Mouse (Mus musculus) spleen, postnatal 4 days (tissue): Measurements from ENCODE around the gene Bst1.
A peak's percentile ranks its signal among the peaks of the same experiment; 100 is the strongest.

Experiments used
- DNase-seq, 2 experiments: peaks; one replicate each; pipeline ENCODE4 v3.0.0; 2022; ENCODE audit warnings: low spot score in 2 of 2

Gene Bst1

DNA sequence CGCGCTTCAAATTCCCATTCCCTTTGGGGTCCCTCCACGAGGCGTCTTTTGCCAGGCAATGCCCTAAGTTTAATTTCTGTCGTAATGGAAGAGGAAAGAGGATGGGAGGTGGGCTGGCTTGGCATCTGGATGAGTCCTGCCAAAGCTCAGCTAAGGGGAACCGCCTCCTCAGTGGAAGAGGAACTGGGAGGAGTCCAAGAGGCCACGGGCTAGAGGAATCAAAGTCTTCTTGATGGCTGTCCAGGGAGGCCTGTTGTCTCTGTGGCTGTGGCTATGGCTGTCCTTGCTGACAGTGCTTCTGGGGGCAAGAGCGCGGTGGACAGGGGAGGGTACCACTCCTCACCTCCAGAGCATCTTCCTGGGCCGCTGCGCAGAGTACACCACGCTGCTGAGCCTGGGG is at the start of gene Bst1:
Gene Bst1, plus strand, starts transcription at position 191 of the 400 bp plus-strand sequence.
- no peak for DNase-seq

DNA sequence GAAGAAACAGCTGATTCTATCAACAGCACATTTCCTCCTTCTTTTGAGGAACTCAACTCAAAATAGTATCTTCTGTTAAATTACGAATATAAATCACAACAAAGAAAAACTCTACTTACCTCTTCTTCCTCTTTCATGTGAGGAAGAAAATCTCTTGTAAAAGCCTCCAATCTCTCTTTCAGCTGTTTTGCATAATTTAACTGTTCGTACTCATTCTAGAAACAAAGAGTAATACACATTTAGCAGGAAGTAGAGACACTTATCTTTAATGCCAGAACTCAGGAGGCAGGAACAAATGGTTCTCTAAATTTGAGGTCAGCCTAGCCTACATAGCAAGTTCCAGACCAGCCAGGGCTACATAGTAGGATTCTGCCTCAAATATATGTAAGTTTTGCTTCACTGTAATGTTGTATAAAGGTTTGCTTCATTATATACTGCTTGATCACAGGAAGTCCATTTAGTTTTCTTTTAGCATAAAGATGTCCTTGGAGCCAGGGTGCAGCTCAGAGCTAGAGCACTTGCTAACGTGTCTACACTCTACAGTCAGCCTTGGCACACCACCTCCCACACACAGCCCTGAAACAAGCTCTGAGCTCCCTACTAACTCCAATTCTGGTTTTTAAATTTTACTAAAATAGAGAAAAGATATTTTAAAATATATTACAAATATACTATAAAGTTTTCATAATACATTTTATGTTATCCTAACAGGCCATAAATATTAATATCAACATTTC is 47.9 kb upstream of the Bst1 start:
- DNase-seq: no peak

DNA sequence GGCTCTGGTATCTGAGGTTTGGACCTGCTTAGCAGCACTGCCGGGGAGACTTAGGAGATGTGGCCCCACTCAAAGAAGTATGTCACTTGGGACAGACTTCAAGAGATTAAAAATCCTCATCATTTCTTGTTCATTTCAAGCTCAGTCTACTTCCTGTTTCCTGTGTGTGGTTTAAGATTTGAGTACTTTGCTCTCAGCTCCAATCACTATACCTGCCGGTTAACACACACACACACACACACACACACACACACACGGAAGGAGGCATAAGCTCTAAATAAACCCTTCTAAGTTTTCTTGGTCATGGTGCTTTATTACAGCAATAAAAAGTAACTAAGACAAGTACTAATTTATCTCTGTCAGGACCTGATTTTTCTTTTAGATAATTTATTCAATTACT is 47.1 kb upstream of the Bst1 start:
- DNase-seq: no peak

DNA sequence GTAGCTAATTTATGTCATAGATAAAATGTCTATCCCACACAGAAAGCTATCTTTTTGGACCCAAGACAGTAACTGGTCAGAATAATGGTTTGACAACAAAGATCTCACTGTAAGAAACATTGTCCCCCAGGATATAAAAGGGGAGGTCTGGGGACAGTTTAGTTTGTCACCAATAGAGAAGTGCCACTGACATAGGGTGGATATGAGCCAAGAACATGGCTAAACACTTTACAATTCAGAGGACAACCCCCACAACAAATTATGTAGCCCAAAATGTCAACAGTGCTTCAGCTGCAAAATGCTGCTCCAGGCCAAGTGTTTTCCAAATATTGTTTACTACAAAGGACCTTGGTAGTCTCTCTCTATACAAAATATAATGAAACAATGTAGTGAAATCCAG is 42.3 kb upstream of the Bst1 start:
- DNase-seq: no peak

DNA sequence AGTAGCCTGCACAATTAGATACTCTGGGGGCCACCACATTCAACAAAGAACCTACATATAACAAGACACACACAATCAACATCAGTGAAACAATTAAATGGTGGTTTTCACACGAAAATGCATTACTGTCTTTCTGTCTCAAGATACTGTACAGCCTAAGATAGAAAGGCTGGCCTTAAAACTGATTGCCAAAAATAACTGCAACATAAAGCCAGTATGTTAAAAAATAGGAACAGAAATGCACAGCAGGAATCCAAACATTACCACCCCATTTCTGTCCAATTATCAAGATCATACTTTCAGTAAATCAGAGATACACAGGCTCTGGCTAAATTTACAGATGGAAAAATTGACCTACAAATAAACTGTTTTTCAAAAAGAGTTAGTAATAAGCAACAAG is 41.7 kb upstream of the Bst1 start:
- DNase-seq: no peak

DNA sequence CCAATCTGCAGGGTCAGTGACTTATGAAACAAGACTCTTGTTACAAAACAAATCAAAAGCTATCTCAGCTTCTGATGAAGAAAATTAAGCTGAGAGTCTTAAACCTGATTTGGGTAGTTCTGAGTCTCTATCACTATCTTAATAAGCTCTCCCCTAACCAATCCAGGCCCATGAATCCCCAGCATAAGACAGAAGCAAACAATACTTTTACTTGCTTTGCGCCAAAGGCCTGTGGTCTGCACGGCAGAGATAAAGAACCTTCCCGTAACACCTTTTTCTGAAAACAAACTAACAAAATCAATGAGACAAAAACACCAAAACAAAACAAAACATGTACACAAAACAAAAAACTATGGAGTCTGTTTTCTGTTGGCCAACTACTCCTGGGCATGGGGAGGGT is 40.1 kb upstream of the Bst1 start:
- no peak for DNase-seq

DNA sequence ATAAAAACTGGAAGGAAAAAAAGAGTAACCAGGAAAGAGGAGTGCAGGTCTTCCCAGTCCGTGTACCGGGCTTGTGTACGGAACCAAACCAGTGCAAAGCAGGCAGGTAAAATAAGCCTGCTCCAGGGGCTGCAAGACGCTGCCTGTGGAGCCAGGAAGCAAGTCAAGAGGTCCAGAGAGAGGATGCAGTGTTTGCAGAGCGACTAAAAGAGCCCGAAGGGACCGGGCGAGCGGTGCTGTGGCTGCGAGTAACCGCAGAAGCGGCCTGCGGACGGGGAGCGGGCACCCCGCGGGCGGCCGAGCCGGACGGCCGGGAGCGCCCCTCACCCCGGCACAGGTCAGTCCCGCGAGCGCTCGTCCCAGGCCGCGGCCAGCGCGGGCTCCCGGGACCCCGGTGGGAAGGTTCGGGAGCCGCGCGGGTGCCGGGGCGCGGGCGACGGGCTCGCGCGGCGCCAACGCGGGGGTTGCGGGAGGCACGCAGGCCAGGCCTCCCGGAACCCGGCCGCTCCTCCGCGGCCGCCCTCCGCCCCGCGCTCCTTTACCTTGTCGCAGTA is 37.2 kb upstream of the Bst1 start:
- DNase-seq: peak; percentile 34 to 77

DNA sequence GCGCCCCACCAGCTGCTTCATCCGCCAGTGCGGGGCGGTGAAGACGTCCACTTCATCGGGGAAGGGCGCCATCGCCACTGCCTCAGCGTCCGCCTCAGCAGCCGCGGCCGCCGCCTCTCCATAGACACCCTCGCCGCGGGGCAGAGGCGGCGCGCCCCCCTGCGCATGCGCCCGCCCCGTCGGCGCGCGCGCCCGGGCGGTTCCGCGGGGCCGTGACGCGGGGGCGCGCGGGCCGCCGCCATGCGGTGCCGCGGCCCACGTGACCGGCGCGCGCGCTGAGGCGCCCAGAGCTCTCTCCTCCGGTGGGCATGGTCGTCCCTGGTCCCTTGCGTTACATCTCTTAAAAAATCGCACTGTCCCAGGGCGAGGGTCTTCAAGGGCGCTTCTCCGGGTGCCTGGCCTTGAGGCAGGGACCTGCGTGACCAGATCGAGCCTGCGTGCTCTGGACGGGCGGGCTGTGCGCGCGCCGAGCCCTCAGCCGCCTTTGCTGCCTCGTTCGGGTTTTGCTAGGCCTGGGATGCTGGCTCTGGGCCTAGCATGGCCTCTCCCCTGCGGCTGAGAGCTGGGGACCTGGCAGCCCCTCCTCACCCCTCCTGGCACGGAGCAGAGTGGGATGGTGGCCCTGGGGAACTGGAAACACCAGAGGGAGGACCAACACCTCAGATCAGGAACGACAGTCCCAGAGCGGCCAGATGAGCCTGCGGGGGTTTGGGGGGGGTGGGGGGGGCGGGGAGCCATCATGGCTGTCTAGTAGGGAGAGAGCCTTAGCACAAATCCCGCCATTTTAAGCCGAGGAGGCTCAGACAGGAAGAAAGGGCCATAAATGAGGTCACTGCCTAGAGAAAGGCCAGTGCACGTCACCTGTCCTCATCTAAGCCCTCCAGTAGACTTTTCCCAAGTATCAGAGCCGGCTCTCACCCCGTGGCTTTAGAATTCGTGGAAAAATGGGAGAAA is 36.4 kb upstream of the Bst1 start:
- DNase-seq: peak; percentile 76 to 90

DNA sequence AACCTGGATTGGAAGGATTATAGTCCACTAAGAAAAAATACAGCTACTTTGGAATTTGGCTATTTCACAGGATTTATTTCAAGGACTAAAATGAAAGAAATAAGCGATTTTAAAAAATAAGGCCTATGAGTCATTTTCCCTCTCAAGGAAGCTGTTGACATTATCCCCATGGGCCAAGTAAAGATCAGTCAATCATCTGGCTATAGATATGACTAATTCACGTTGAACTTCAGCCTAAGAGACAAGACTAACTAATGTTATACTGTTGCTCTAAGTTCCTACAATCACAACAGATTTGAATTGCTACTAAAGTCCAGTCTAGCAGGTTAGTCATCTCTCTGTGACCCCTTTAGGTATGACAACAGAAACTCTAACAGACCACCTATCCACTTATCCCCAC is 34.7 kb upstream of the Bst1 start:
- no peak for DNase-seq

DNA sequence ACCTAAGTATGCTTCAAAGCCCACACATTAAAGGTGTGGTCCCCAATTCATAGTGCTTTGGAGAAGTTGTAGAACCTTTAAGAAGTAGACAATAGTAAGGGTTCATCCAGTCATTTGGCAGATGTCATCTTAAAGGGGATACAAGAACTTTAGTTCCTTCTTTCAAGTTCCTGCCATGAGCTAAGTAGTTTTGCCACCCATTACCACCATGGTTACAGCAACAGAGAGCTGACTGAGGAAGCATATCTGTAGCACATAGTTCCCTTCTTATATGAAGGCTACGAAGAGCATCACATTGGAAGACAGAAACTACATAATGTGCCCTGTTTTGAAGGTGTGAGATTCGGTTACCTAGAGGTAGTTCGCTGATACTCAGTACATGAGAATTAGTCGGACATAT is 32.1 kb upstream of the Bst1 start:
- no peak for DNase-seq

DNA sequence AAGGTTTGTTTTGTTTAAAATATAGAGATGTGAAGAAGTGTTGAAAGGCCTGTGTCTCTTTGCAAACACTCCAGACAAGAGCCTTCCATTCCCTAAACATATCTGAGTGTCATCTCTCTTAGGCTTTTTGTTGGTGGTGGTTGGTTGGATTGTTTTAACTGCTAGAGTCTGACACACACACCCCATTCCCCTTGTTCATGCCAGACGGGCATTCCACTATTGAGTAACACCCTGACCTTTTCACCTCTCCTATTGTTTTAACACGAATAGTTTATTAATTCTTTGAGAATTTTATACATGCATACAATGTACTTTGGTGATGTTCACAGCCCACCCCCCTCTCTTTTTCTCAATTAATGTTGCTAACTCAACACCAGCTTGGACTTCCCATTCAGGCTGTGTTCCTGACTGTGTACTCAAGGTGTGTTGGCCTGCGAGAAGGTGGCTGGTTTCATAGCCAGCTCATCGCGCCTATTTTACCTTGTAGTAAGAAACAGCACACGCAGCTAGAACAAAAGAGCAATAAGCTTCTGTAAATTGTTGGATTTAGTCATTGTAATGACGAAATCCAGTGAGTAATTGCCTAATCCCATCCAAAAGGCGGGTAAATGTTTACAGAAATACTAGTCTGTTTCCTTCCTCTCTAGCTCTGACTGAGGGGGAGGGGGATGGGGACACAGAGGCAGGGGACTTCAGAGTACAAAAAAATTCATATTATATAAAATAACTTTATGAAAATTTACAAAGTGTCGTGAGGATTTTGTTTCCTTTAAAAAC is 30.5 kb upstream of the Bst1 start:
- DNase-seq: no peak

DNA sequence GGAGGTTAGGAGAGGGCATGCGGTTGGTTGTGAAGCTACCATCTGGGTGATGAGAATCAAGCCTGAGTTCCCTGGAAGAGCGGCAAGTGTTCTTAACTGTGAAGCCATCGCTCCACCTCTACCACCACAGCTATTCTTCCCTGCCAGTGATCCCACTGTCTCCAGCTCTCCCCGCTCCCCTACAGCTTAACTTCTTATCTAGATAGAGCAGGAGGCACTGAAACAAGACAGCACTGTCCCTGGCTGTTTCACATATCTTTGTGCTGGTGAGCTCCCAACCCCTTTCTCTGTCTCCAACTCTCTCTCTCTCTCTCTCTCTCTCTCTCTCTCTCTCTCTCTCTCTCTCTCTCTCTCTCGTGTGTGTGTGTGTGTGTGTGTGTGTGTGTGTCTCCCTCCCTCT is 26.3 kb upstream of the Bst1 start:
- no peak for DNase-seq

DNA sequence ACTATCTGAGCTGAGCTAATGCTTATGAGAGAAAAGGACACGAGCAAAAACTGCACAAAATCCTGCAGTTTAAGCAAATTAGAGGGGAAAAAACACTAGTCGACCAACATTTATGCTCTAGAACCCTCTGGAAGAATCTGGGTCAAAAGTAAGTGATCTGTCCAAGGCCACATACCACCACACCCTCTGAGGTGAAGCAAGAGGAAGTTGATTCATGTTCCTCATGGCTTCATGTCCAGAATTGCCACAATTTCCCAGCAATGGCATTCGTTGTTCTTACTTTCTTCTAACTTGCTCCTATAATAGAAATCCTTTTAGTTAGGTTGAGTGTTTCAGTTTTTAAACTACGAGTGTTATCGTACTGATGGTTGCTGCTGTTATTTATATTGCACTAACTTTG is 19.2 kb upstream of the Bst1 start:
- no peak for DNase-seq

DNA sequence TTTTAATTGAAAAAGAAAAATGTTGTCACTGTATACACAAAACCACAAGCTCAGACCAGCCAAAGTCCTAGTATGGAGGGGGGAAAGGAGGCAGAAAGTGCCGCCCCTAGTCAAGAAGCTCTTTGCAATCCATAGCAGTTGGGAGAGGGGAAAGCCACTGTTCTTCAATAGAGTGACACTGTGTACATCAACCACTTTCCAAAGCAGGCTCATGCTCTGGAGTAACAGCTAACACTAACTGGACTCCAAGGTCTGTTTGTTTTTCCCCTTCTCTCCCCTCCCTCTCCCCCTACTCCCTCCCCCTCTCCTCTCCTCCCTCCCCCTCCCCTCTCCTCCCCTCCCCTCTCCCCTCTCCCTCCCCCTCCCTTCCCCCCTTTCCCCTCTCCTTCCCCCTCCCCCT is 18.0 kb upstream of the Bst1 start:
- no peak for DNase-seq

DNA sequence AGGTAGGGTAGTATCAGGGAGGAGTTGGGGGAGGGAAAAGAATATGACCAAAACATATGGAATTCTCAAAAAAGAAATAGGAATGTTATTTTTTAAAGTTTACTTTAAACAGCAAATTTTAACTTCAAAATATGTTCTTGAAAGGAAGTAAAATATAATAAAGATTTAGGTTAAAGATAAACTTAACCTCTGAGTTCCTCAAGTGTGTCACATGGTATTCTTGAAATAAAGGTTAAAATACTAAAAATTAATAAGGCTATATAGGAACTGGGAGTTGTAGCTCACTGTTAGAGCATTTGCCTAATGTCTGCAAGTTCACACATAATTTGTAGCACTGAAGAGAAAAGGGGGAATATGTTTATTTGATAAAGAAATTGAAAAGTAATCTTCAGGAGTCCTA is 17.4 kb upstream of the Bst1 start:
- no peak for DNase-seq

DNA sequence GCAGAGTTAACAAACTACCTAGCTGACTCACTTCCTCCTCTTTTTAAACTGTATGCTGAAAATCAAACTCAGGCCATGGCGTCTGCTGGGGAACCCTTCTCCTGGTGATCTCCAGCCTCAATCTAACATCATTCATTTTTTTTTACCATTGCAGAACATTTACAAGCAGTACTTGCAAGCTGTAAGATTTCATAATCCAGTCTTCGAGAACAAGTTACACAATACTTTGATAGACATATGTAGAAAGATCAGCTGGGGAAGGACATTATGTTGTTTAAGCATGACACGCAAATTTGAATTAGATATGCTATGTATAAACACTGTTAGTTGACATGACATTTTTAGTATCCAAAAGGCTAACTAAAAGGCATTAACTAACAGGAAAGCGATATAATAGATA is 16.9 kb upstream of the Bst1 start:
- no peak for DNase-seq

DNA sequence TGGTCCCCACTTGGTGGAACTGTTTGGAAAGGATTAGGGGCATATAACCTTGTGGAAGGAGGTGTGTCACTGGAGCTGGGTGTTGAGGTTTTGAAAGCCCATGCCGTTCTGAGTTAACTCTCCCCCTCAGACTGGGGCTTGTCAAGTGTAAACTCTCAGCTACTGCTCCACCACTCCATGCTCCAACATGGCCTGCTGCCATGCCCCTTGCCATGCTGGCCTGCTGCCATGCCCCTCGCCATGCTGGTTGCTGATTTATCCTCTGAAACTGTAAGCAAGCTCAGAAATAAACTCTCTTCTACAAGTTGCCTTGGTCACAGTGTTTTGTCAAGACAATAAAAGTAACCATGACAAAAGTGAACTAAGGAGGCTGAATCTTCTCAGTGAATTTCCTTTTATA is 13.3 kb upstream of the Bst1 start:
- no peak for DNase-seq

DNA sequence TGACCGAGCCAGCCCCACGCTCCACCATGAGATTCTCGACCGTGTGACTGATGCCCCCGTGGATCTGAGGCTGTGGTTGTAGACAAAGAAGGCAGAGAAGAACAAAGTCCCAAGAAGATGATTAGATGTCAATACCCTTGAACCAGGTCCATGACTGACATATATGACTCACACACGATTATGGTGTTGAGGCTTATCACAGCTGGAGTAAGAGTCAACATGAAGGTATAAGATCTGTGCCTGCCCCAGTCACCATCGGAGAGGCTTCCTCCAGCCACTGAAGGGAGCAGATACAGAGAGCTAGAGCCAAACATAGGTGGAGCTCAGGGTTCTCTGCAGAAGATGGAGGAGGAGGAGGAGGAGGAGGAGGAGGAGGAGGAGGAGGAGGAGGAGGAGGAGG is 12.3 kb upstream of the Bst1 start:
- DNase-seq: no peak

DNA sequence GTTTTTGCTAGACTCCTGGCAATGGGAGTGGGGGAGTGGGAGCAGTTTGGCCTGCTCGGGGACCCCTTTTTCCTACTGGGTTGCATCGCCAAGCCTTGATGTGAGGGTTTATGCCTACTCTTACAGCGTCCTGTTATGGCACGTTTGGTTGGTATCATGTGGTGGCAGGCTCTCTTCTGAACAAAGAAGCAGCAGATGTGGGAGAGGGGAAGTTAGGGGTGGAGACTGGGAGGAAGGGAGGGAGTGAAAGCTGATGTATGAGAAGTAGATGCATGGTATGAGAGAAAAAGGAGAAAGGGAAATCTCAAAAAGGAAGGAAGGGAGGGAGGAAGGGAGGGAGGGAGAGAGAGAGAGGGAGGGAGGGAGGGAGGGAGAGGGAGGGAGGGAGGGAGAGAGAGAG is 11.8 kb upstream of the Bst1 start:
- DNase-seq: no peak

DNA sequence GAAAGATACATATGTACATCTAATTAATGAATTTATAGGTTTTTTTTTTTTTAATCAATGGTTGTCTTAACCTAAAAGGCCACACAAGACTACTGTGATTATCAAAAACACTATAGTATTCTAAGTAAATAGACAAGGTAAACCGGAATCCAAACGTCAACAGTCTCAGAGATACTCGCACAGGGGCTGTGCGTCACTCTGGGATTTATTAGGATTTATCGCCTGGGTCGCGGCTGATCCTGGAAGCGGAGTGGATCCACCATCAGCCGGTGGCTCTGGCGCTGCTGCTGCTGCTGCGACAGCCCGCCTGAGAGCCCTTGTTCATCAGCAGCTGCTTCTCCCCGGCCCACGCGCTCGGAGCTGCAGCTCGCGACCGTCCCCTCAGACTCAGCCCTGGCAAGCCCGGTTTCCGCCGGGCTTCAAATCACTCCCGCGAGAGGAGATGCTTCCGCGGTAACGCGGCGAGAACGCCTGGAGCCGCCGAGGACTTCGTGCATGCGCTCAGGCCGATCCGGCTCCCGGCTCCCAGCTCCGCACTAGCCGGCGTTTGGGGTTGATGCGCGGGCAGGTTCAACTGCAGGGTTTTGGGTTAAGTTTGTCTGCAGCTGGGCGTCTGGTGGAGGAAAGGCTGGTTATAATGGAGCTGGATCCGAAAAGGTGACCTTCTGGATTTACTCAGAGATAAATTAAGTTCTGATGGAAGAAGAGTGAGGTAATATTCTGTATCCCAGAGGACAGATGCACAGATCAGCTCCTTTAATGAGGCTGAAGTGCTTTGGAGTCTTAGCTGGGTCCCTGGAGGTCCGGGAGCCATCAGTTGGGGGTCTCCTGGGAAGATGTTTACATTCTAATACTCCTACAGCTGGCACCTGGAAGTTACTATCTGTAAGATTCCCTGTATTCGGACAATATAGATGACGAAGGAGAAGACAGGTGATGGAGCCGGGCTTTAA is 10.7 kb upstream of the Bst1 start:
- DNase-seq: peak; percentile 71 to 85
